Mouse (Mus musculus) MEL-GATA-1-ER (cell line): ENCODE results near the gene Utp11.

Source experiments
- DNase-seq: peaks from one replicate; pipeline ENCODE4 v3.0.0-alpha.2; 2012; ENCODE audit warnings: low read depth; ENCODE audit errors: extremely low read depth

Utp11 gene

DNA sequence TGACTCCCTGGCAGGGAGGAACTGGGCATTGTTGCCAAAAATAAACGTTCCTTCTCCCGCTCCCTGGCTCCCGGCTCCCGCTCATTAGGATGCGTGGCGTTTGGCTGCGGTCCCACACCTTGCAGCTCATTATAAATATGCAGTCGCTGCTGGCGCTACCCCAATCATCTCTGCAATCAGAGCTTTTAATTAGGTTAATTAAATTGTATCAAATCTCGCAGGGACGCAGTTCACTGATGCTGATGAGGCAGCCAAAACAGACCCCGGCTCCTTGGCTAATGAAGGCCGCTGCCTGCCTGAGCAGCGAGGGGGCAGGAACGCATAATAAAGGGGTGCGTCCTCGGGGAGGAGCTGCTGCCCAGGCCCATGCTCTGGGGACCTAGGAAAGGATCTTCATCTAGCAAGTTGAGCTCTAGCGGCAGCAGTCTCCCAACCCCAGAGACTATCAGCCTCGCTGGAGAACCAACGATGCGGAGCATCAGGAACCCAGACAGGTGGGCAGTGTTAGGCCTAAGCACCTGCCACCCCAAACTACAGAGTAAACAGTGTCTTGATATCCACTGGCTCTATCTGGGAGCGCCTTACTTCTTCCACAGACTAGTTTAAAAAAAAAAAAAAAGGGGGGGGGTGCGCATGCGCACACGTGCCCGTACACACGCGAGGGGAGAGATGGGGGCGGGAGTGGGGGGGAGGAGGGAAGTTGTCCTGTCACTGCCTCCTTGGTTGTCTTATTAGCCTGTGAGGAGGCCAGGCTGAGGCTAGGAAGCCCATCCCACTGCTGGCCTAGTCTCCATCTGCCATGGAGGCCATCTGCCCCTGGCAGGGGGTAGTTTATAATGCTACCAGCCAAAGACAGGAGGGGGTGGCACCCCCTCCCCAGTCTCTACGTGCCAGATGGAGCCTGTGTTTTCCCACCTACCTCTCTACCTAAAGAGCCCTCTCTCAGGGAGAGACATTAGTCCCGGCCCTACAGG is 20.8 kb downstream of the Utp11 start:
- DNase-seq, result no peak

DNA sequence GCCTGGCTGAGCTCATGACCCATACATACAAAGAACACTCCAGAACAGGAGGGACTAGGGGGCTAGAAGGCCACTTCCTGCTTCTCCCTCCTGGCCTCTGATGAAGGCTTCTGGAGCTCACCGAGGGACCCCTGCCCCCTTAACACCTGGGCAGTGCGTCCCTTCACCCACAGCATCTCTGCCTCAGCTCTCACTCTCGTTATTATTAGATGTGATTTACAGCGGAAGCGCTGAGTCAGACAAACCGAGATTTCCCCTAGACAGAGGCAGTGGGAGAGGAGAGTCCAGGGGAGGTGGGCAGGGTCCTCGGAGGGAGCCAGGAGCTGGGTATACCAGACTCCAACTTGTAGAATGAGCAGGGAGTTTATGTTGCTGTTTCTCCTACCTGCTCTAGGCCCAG is 21.8 kb downstream of the Utp11 start:
- DNase-seq, result no peak

- no peak for DNase-seq
These were observed 23.2 kb downstream of the Utp11 start for GRCm38 (mm10) chr4:124670232-124670631.

- DNase-seq, result no peak
These were observed 25.3 kb downstream of the Utp11 start for GRCm38 (mm10) chr4:124668078-124668477.

- no peak for DNase-seq
These were observed 25.8 kb downstream of the Utp11 start for GRCm38 (mm10) chr4:124667476-124668033.

DNA sequence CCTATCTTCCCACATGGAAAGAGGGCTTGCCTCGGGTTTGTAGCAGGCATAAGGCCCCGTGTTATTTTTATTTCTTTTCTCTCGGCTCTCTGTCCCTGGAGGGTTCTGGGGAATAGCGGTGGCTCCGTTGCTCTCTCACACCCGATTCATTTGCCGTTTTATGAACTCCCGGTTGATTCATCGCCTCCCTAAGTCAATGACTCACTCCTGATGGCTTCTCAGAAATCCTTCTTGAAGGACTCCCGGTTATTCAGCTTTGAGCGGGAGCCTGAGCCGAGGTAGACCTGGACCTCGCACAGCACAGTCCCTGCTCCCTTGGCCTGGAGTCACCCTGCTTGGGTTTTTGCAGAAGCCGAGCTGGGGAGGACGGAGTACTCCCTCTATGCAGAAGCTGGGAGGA is 28.8 kb downstream of the Utp11 start:
- DNase-seq, result no peak

DNA sequence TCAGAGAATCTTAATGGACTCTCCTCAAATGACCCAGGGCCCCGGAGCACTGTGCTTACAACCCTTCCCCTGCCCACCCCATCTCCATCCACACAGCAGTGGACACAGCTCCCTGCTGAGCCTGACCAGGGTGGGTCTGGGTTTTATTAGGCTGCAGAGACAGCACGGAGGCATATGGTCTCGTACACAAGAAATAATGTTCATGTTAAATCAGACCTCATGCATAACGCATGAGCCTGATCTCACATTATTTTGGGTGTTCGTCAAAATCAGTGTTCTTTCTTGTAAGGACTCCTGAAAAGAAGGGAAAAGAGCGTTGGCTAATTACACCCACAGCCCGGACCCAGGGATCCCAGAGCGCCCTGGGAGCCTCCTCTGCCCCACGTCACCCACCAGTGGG is 29.2 kb downstream of the Utp11 start:
- DNase-seq, result no peak

- no peak for DNase-seq
These were observed 30.4 kb downstream of the Utp11 start for GRCm38 (mm10) chr4:124663034-124663433.

GRCm38 (mm10) chr4:124660603-124661002 is 32.8 kb downstream of the Utp11 start:
- no peak for DNase-seq

- no peak for DNase-seq
These were observed 33.9 kb downstream of the Utp11 start for GRCm38 (mm10) chr4:124659251-124660217.

- DNase-seq, result no peak
These were observed 35.0 kb downstream of the Utp11 start for GRCm38 (mm10) chr4:124658412-124658851.

- no peak for DNase-seq
These were observed 35.6 kb downstream of the Utp11 start for GRCm38 (mm10) chr4:124657781-124658180.

DNA sequence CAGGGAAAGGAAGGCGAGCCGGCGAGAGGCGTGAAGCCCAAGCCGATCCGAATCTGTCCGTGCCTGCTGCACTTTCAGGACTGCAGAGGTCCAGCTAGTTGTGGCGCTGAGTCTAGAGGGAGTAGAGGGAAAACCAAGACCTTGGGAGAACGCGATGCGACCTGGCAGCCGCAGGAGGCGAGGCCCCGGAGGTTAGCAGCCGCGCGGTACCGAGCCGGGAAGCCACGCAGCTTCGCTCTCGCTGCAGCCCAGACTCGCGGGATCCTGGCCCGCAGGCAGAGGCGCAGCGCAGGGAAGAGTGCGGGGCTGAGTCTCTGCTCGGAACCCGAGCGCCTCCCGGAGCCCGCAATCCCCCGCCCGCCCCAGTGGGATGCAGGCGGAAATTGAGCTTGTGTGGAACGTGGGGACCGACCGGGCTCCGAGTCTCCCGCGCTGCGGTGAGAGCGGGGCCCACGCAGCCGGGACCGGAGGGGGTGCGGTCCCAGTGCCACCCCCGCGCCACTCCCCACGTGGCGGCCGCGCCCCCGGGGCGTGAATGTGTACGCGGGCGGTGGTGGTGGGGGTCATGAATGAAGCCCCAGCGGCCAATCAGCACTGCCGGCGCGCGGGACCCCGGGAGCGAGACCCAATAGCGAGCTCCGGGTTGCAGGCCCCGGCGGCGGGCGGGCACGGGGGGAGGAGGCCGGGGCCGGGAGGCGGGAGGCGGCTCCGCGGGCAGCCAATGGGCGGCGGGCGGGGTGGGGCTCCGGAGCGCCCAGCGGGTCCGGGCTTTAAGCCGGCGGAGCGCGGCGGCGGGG is 36.3 kb downstream of the Utp11 start:
- DNase-seq, result no peak

DNA sequence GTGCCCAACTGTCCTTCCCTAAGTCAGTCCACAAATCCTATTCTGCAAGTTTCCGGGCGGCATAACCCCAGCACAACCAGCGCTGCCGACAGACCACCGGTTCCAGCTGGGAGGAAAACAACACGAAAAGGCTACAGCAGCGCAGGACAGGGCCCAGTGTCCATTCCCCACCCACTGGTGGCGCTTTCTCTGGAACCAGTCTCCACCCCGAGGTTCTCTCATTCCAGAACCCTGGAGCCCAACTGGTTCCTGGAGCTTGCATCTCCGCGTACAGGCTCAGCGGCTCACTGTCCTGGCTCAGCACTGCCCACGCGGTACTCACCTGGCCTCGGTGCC is 36.9 kb downstream of the Utp11 start, which contains the start of gene Pou3f1:
TSS of gene Pou3f1 (plus strand) at position 290 of the 336 bp plus-strand sequence.
- DNase-seq, result no peak

DNA sequence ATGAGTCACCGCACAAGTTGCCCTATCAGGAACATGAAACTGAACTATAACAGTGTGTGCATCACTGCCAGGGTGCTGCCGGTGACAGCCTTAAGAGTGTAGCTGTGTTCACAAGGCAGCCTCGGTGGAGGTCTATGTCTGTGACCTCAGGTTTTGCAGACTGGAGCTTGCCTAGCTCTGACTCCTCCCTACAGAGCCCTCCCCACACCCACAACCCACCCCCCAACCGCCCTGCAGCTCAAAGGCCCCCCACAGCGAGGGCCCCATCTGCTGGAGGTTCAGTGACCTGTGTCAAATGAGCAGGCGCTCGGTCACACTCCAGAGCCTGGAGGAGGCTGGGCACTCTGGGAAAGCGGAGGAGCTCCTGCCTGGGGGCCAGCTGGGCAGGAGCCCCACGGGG is 40.5 kb downstream of the Utp11 start:
- no peak for DNase-seq

GRCm38 (mm10) chr4:124647909-124648308 is 45.5 kb downstream of the Utp11 start:
- no peak for DNase-seq

GRCm38 (mm10) chr4:124646591-124646990 is 46.8 kb downstream of the Utp11 start:
- DNase-seq, result no peak

DNA sequence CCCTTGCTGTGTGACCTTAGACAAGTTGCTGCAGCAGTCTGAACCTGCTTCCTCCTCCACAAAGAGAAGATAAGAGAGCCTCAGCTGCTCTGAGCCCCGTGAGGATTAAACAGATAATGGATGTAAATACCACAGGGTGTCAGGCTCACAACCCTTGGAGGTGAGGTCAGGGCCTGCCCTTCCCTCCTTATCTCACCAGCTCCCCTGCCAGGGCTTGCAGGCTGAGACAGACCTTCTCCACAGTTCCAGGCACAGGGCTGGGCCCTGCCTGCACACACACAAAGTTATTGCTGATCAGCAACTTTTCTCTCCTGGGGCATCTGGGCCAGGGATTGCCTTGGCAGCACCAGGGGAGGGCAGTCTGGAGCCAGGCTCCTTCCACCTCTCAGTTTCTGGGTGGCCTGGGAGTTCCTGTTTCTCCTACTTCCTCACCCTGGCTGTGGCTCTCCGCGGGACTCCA is 48.4 kb downstream of the Utp11 start:
- DNase-seq, result peak; percentile 72

DNA sequence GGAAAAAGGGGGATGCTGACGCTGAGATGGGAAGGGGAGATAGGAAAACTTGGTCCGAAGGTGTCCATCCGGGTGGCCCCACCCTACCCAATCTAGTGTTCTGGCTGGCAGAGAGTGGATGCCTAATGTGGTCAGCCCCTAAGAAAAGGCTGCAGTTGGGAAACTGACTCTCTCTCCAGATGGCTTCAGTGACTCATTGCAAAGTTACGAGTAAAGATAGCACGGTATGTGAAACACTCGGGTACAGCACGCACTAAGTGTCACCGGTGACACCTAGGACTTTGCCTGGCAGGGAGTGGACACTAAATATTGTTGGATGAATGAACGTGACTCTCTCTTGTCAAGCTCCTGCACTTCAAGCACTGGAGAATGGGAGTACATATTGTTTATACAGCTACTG is 49.5 kb downstream of the Utp11 start:
- DNase-seq, result no peak

GRCm38 (mm10) chr4:124639715-124640114 is 53.7 kb downstream of the Utp11 start:
- DNase-seq, result peak; percentile 11

GRCm38 (mm10) chr4:124633281-124633680 is 60.1 kb downstream of the Utp11 start:
- no peak for DNase-seq
